Mouse (Mus musculus): ENCODE results near the gene Nr6a1.

The Nr6a1 gene

GRCm38 (mm10) chr2:38927115-38927979, at the start of gene Nr6a1:
Nr6a1 (minus strand) TSS chr2:38927688.
- DNase-seq (ENCODE audit: low spot score in 2 of 2): peak; percentile 54 to 74

- no peak for DNase-seq (ENCODE audit: low spot score in 2 of 2)
Measured at GRCm38 (mm10) chr2:38975941-38976805, 48.7 kb upstream of the Nr6a1 start.

- no peak for DNase-seq (ENCODE audit: low spot score in 2 of 2)
Measured at GRCm38 (mm10) chr2:38975181-38975580, 47.7 kb upstream of the Nr6a1 start.

- no peak for DNase-seq (ENCODE audit: low spot score in 2 of 2)
Measured at GRCm38 (mm10) chr2:38974171-38974570, 46.7 kb upstream of the Nr6a1 start.

GRCm38 (mm10) chr2:38973701-38974100, 46.2 kb upstream of the Nr6a1 start:
- no peak for DNase-seq (ENCODE audit: low spot score in 2 of 2)

- no peak for DNase-seq (ENCODE audit: low spot score in 2 of 2)
Measured at GRCm38 (mm10) chr2:38973223-38973622, 45.7 kb upstream of the Nr6a1 start.

GRCm38 (mm10) chr2:38970057-38970456, 42.6 kb upstream of the Nr6a1 start:
- no peak for DNase-seq (ENCODE audit: low spot score in 2 of 2)

GRCm38 (mm10) chr2:38969650-38970049, 42.2 kb upstream of the Nr6a1 start:
- DNase-seq (ENCODE audit: low spot score in 2 of 2): no peak

- DNase-seq (ENCODE audit: low spot score in 2 of 2): no peak
Measured at GRCm38 (mm10) chr2:38964198-38964597, 36.7 kb upstream of the Nr6a1 start.

- DNase-seq (ENCODE audit: low spot score in 2 of 2): no peak
Measured at GRCm38 (mm10) chr2:38957671-38958223, 30.3 kb upstream of the Nr6a1 start.

GRCm38 (mm10) chr2:38956062-38956461, 28.6 kb upstream of the Nr6a1 start:
- DNase-seq (ENCODE audit: low spot score in 2 of 2): no peak

- peak in 1 of 2 experiments; percentile 31 for DNase-seq (ENCODE audit: low spot score in 2 of 2)
Measured at GRCm38 (mm10) chr2:38953152-38953883, 25.8 kb upstream of the Nr6a1 start.

GRCm38 (mm10) chr2:38950281-38950719, 22.8 kb upstream of the Nr6a1 start:
- DNase-seq (ENCODE audit: low spot score in 2 of 2): peak; percentile 65 to 75

GRCm38 (mm10) chr2:38947566-38947965, 20.1 kb upstream of the Nr6a1 start:
- DNase-seq (ENCODE audit: low spot score in 2 of 2): no peak

- DNase-seq (ENCODE audit: low spot score in 2 of 2): peak in 1 of 2 experiments; percentile 51
Measured at GRCm38 (mm10) chr2:38944460-38945161, 17.1 kb upstream of the Nr6a1 start.

- DNase-seq (ENCODE audit: low spot score in 2 of 2): peak in 1 of 2 experiments; percentile 23
Measured at GRCm38 (mm10) chr2:38943977-38944376, 16.5 kb upstream of the Nr6a1 start.

GRCm38 (mm10) chr2:38943161-38943560, 15.7 kb upstream of the Nr6a1 start:
- peak in 1 of 2 experiments; percentile 50 for DNase-seq (ENCODE audit: low spot score in 2 of 2)

- peak in 1 of 2 experiments; percentile 29 for DNase-seq (ENCODE audit: low spot score in 2 of 2)
Measured at GRCm38 (mm10) chr2:38941898-38942297, 14.4 kb upstream of the Nr6a1 start.

- DNase-seq (ENCODE audit: low spot score in 2 of 2): peak in 1 of 2 experiments; percentile 56
Measured at GRCm38 (mm10) chr2:38941426-38941825, 13.9 kb upstream of the Nr6a1 start.

GRCm38 (mm10) chr2:38939047-38939446, 11.6 kb upstream of the Nr6a1 start:
- peak in 1 of 2 experiments; percentile 9 for DNase-seq (ENCODE audit: low spot score in 2 of 2)

- DNase-seq (ENCODE audit: low spot score in 2 of 2): peak in 1 of 2 experiments; percentile 14
Measured at GRCm38 (mm10) chr2:38938007-38938406, 10.5 kb upstream of the Nr6a1 start.
